Mouse (Mus musculus): ENCODE results near the gene Cldn9. TPM values are rescaled to one million over a fixed set of nuclear protein-coding genes. Genes with fewer than 3 reads are reported as not detected.
A peak's percentile ranks its signal among the peaks of the same experiment; 100 is the strongest.

The Cldn9 gene
- polyA plus RNA-seq, 1 experiment from 2014 or later: 0.09 TPM

GRCm38 (mm10) chr17:23680336-23680735, 3.5 kb downstream of the Cldn9 start:
- WGBS: 58% methylated on average over 9 of the region's 9 CpGs
- Histone ChIP-seq H3K27me3 (peaks cover 74% of the 10 kb centered on the region), H3K9ac (no peak overlapping the region), H3K27ac (no peak overlapping the region), H3K9me3 (replicated peaks) (no peaks in the 10 kb centered on the region), H3K4me2 (no peak overlapping the region), H3K4me1 (replicated peaks) (peaks cover 27% of the 10 kb centered on the region), H3K36me3 (0 out of 2 replicates have a peak, but pooled peaks cover 1% of the 10 kb centered on the region), H3K4me3 (0 out of 2 replicates have a peak overlapping the region, but pooled peaks have one; percentile 36)
- no peak for ATAC-seq (replicated peaks; ENCODE audit: insufficient number of reproducible peaks, insufficient read depth, low FRiP score, low read depth)

DNA sequence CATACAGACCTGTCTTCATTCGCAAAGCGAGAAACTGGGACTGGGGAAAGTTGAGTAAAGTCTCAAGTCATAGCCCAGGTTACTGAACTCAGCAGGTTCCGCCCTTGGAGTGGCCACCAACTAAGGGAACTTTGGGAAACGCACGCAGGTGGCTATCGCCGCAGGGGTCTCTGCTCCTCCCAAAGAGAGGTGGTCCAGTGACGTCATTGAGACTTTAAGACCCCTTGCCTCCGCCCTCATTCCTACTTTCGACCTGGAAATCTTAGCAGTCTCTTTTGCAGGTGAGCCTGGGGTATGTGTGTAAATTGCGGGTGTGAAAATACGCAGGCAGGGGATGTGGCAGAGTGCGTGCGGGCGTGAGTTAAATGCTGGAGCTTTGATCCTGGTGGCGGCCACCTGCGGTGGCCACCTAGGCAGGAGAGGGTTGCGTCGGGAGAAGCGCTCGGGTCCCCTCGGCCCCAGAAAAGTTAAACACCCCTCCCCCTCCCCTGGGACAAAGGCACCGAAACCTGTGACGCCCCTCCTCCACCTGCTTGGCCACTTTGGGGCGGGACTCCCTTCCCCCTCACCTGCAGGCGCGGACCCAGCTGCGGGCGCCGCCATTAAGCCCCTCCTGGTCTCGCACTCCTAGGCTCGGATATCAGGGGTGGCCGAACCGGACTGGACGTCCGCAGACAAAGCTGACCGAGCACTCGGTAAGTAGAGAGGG, 4.5 kb downstream of the Cldn9 start, which contains the start of gene Cldn6:
Cldn6 (plus strand) TSS at position 123 of the 709 bp plus-strand sequence.
- peak within 1 kb of the TSS; percentile 56 for H3K4me2 ChIP-seq
- 0 out of 2 replicates have a peak, but pooled peaks cover 4% of the 10 kb centered on the region for H3K36me3 ChIP-seq
- H3K4me3 ChIP-seq: peak within 1 kb of the TSS; percentile 36
- no peaks in the 10 kb centered on the region for H3K9me3 ChIP-seq (replicated peaks)
- H3K4me1 ChIP-seq (replicated peaks): peaks cover 37% of the 10 kb centered on the region
- H3K9ac ChIP-seq: no peak within 1 kb of the TSS
- peaks cover 63% of the 10 kb centered on the region for H3K27me3 ChIP-seq
- 2% methylated on average over 38 of the region's 38 CpGs for WGBS
- no peak for ATAC-seq (replicated peaks; ENCODE audit: insufficient number of reproducible peaks, insufficient read depth, low FRiP score, low read depth)
- H3K27ac ChIP-seq: no peak within 1 kb of the TSS

DNA sequence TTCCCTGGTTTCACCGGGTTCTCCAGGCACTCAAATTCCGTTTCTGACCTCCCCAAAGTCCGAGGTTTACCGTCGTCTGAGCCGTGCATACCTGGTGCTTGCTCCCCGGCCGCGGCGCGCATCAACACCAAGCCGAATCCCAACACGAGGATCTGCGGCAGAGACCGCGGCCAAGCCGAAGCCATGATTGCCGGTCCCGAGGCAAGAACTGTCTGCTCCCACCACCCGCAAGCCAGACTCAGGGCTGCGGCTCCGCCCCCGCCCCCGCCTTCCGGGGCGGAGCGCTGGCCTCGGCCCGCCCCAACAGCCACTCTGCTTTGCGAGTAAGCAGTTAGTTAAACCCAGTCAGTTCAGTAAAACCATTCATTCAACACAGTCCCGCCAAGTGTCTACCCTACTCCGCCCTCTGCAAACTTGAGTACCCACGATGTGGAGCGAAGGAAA, 6.6 kb downstream of the Cldn9 start, which contains the start of gene Tnfrsf12a:
Tnfrsf12a (minus strand) TSS at position 233 of the 444 bp plus-strand sequence.
- peaks cover 43% of the 10 kb centered on the region for H3K27me3 ChIP-seq
- peak within 1 kb of the TSS; percentile 97 for H3K27ac ChIP-seq
- H3K9ac ChIP-seq: peak within 1 kb of the TSS; percentile 71
- peaks cover 47% of the 10 kb centered on the region for H3K4me1 ChIP-seq (replicated peaks)
- under 1% methylated on average over 34 of the region's 34 CpGs for WGBS
- peak within 1 kb of the TSS; percentile 82 for H3K4me2 ChIP-seq
- H3K4me3 ChIP-seq: peak within 1 kb of the TSS; percentile 62
- ATAC-seq (replicated peaks; ENCODE audit: insufficient number of reproducible peaks, insufficient read depth, low FRiP score, low read depth): peak; percentile 36; the same call in 1 of the 2 replicates
- H3K9me3 ChIP-seq (replicated peaks): no peaks in the 10 kb centered on the region
- H3K36me3 ChIP-seq: 0 out of 2 replicates have a peak, but pooled peaks cover 4% of the 10 kb centered on the region

GRCm38 (mm10) chr17:23676473-23677031, 7.3 kb downstream of the Cldn9 start:
- Histone ChIP-seq H3K4me1 (replicated peaks) (peaks cover 47% of the 10 kb centered on the region), H3K36me3 (0 out of 2 replicates have a peak, but pooled peaks cover 4% of the 10 kb centered on the region), H3K9me3 (replicated peaks) (no peaks in the 10 kb centered on the region), H3K9ac (peak overlapping the region; percentile 71), H3K4me2 (peak overlapping the region; percentile 82), H3K27me3 (peaks cover 36% of the 10 kb centered on the region), H3K27ac (peak overlapping the region; percentile 97), H3K4me3 (peak overlapping the region; percentile 62)
- under 1% methylated on average over 37 of the region's 37 CpGs for WGBS
- ATAC-seq (replicated peaks; ENCODE audit: insufficient number of reproducible peaks, insufficient read depth, low FRiP score, low read depth): peak; percentile 36

- Histone ChIP-seq H3K9ac (peak overlapping the region; percentile 71), H3K9me3 (replicated peaks) (no peaks in the 10 kb centered on the region), H3K4me1 (replicated peaks) (peaks cover 47% of the 10 kb centered on the region), H3K27ac (peak overlapping the region; percentile 97), H3K27me3 (peaks cover 28% of the 10 kb centered on the region), H3K4me2 (peak overlapping the region; percentile 82), H3K36me3 (0 out of 2 replicates have a peak, but pooled peaks cover 4% of the 10 kb centered on the region), H3K4me3 (peak overlapping the region; percentile 62)
- WGBS: 8% methylated on average over 15 of the region's 15 CpGs
- no peak for ATAC-seq (replicated peaks; ENCODE audit: insufficient number of reproducible peaks, insufficient read depth, low FRiP score, low read depth)
Observed at GRCm38 (mm10) chr17:23675564-23676281, 8.1 kb downstream of the Cldn9 start.

- H3K4me1 ChIP-seq (replicated peaks): peaks cover 47% of the 10 kb centered on the region
- peak overlapping the region; percentile 62 for H3K4me3 ChIP-seq
- WGBS: 13% methylated on average over 5 of the region's 5 CpGs
- H3K27ac ChIP-seq: peak overlapping the region; percentile 97
- no peak for ATAC-seq (replicated peaks; ENCODE audit: insufficient number of reproducible peaks, insufficient read depth, low FRiP score, low read depth)
- no peaks in the 10 kb centered on the region for H3K9me3 ChIP-seq (replicated peaks)
- H3K27me3 ChIP-seq: peaks cover 22% of the 10 kb centered on the region
- H3K36me3 ChIP-seq: 0 out of 2 replicates have a peak, but pooled peaks cover 4% of the 10 kb centered on the region
- H3K4me2 ChIP-seq: peak overlapping the region; percentile 82
- H3K9ac ChIP-seq: peak overlapping the region; percentile 71
Observed at GRCm38 (mm10) chr17:23675127-23675526, 8.7 kb downstream of the Cldn9 start.

GRCm38 (mm10) chr17:23674271-23674952, 9.4 kb downstream of the Cldn9 start:
- H3K9ac ChIP-seq: peak overlapping the region; percentile 71
- peak overlapping the region; percentile 82 for H3K4me2 ChIP-seq
- peaks cover 44% of the 10 kb centered on the region for H3K4me1 ChIP-seq (replicated peaks)
- no peaks in the 10 kb centered on the region for H3K9me3 ChIP-seq (replicated peaks)
- peaks cover 14% of the 10 kb centered on the region for H3K27me3 ChIP-seq
- WGBS: 20% methylated on average over 9 of the region's 9 CpGs
- peak overlapping the region; percentile 97 for H3K27ac ChIP-seq
- 0 out of 2 replicates have a peak, but pooled peaks have one; percentile 7 for ATAC-seq (replicated peaks; ENCODE audit: insufficient number of reproducible peaks, insufficient read depth, low FRiP score, low read depth)
- H3K36me3 ChIP-seq: peaks cover 9% of the 10 kb centered on the region; the same call in 1 of the 2 replicates
- peak overlapping the region; percentile 62 for H3K4me3 ChIP-seq

DNA sequence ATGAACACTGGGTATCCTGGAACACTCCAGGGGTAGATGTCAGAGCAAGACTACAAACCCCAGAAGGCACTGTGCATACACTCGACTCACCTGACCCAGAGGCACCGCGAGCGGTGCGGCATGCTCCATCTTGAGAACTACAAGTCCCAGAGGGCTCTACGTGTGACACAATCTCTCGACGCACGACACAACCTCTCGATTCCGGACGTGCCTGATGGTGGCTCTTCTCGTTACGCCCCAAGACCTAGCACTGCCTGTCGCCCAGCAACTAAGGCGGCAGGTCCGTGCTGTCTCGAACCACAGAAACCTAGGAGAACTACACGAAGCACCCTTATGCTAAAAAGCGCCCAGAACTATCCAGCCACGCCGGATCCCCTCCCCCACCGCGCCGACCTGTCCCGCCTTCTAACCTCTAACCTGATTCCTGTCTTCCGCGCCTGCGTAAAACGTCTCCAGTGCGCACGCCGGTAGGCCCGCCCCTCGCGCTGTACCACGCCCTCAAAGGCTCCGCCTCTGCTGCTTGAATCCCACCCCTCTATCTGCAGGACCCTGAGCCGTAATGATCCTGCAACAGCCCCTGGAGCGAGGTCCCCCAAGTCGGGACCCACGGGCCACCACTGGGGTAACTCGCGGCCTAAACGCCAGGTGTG, 10.3 kb downstream of the Cldn9 start, which contains the start of the genes Hcfc1r1 and Thoc6:
Hcfc1r1 (plus strand) TSS at position 173 of the 650 bp plus-strand sequence.
Thoc6 (minus strand) TSS at position 459 of the 650 bp plus-strand sequence.
- peaks cover 40% of the 10 kb centered on the region for H3K4me1 ChIP-seq (replicated peaks)
- ATAC-seq (replicated peaks; ENCODE audit: insufficient number of reproducible peaks, insufficient read depth, low FRiP score, low read depth): peak; percentile 86
- WGBS: under 1% methylated on average over 45 of the region's 45 CpGs
- peak within 1 kb of the TSS; percentile 82 for H3K4me2 ChIP-seq
- peaks cover 6% of the 10 kb centered on the region for H3K27me3 ChIP-seq
- H3K4me3 ChIP-seq: peak within 1 kb of the TSS; percentile 62
- H3K9ac ChIP-seq: peak within 1 kb of the TSS; percentile 71
- peak within 1 kb of the TSS; percentile 97 for H3K27ac ChIP-seq
- peaks cover 18% of the 10 kb centered on the region; the same call in 1 of the 2 replicates for H3K36me3 ChIP-seq
- no peaks in the 10 kb centered on the region for H3K9me3 ChIP-seq (replicated peaks)

DNA sequence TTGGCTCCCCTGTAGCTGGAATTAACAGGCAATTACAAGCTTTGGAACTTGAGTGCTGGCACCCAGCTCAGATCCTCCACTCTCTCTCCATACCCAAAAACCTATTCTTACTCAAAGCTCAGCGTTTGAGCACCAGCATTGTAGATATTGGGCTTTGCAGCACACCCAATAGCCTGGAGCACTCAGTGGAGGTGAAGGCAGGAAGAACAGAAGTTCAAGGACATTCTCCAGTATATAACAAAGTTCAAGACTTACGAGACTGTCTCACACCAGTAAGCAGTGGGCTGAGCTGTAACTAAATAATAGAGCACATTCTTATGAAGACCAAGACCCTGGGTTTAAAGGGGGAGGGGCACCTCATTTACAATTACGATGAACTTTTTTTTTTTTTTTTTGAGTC, 11.1 kb downstream of the Cldn9 start:
- WGBS: 52% methylated on average over 3 of the region's 3 CpGs

DNA sequence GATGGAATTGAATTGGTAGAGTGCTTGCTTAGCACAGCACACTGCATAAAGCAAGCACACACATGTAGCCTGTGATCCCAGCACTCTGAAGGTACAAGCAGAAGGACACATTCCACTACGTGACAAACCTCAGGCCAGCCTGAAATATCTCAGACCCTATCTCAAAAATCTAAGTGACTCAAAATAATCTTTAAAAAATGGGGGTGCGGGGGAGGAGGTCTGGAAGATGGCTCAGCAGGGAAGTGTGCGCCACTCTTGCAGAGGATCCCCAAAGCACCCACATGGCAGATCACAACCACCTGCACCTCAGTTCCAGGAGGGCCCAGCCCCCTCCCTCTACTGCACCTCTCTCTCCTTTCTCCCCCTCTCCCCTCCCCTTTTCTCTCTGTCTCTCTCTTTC, 12.3 kb downstream of the Cldn9 start:
- WGBS: 88% methylated on average over 3 of the region's 3 CpGs
- no peak overlapping the region for H3K4me2 ChIP-seq
- peaks cover 32% of the 10 kb centered on the region; the same call in 1 of the 2 replicates for H3K36me3 ChIP-seq

More for the DNA sequence above, 11.1 kb downstream of the Cldn9 start:
- peak overlapping the region; percentile 82 for H3K4me2 ChIP-seq
- no peak overlapping the region for H3K9ac ChIP-seq
- ATAC-seq (replicated peaks; ENCODE audit: insufficient number of reproducible peaks, insufficient read depth, low FRiP score, low read depth): no peak
- no peaks in the 10 kb centered on the region for H3K9me3 ChIP-seq (replicated peaks)
- H3K4me3 ChIP-seq: peak overlapping the region; percentile 62
- H3K36me3 ChIP-seq: peaks cover 26% of the 10 kb centered on the region; the same call in 1 of the 2 replicates
- no peaks in the 10 kb centered on the region for H3K27me3 ChIP-seq
- H3K4me1 ChIP-seq (replicated peaks): peaks cover 39% of the 10 kb centered on the region
- H3K27ac ChIP-seq: no peak overlapping the region

More for the DNA sequence above, 12.3 kb downstream of the Cldn9 start:
- Histone ChIP-seq H3K9me3 (replicated peaks) (no peaks in the 10 kb centered on the region), H3K27me3 (no peaks in the 10 kb centered on the region), H3K4me1 (replicated peaks) (peaks cover 32% of the 10 kb centered on the region), H3K4me3 (no peak overlapping the region), H3K9ac (no peak overlapping the region), H3K27ac (no peak overlapping the region)
- no peak for ATAC-seq (replicated peaks; ENCODE audit: insufficient number of reproducible peaks, insufficient read depth, low FRiP score, low read depth)
